Mouse (Mus musculus) heart, embryonic 11.5 days (tissue): Measurements from ENCODE around the gene Epas1. TPM values are rescaled to one million over a fixed set of nuclear protein-coding genes. Genes with fewer than 3 reads are reported as not detected.

ENCODE experiments used
- ATAC-seq: fragments of 200-750 bp; cut with Nextera tagmentation; replicated peaks from 2 replicates; pipeline ENCODE4 v1.8.0; 2017; ENCODE audit warnings: moderate library complexity; ENCODE audit not compliant: insufficient number of reproducible peaks, low FRiP score, low TSS enrichment
- H3K27ac ChIP-seq: fragments of 300-500 bp; sonication (generic); 2 replicates; pipeline ENCODE4 v1.5.1; 2014; ENCODE audit warnings: mild to moderate bottlenecking, low read depth, low read length
- H3K27me3 ChIP-seq: fragments of 300-500 bp; sonication (generic); 2 replicates; pipeline ENCODE4 v1.6.1; 2014; ENCODE audit warnings: mild to moderate bottlenecking, low read length, mixed read lengths; ENCODE audit not compliant: control insufficient read depth, insufficient read depth
- H3K36me3 ChIP-seq: fragments of 300-500 bp; sonication (generic); 2 replicates; pipeline ENCODE4 v1.6.1; 2014; ENCODE audit warnings: mild to moderate bottlenecking, low read length, moderate library complexity, mixed read lengths; ENCODE audit not compliant: control insufficient read depth, insufficient read depth
- H3K4me1 ChIP-seq: fragments of 300-500 bp; sonication (generic); 2 replicates; pipeline ENCODE4 v1.6.1; 2014; ENCODE audit warnings: low read length; ENCODE audit not compliant: control insufficient read depth, insufficient read depth
- H3K4me2 ChIP-seq: fragments of 300-500 bp; sonication (generic); 2 replicates; pipeline ENCODE4 v1.6.1; 2014; ENCODE audit warnings: mild to moderate bottlenecking, moderate library complexity
- H3K4me3 ChIP-seq: fragments of 300-500 bp; sonication (generic); 2 replicates; pipeline ENCODE4 v1.5.1; 2014; ENCODE audit warnings: low read depth, low read length
- H3K9ac ChIP-seq: fragments of 300-500 bp; sonication (generic); 2 replicates; pipeline ENCODE4 v1.6.1; 2014; ENCODE audit warnings: mild to moderate bottlenecking, low read depth, low read length, moderate library complexity
- H3K9me3 ChIP-seq: fragments of 300-500 bp; sonication (generic); replicated peaks from 2 replicates; pipeline ENCODE4 v1.6.1; 2016; ENCODE audit warnings: low read length; ENCODE audit not compliant: control insufficient read depth
- WGBS: fragments of 180-500 bp; shearing (Covaris S2); extraction: QIAGEN DNeasy Blood & Tissue Kit; methylation state at CpG from one replicate; pipeline ENCODE4 v1.1.7; 2014; ENCODE audit not compliant: insufficient replicate concordance; 5-methylcytosine and 5-hydroxymethylcytosine counted together
- polyA plus RNA-seq: library from polyadenylated mRNA; unstranded; fragments of >200 nt; fragmentation: Nextera tagmentation; extraction: Ambion mirVana; gene quantifications from 2 replicates; pipeline ENCODE4 v1.2.1, GENCODE M21; 2014

Epas1 gene
- polyA plus RNA-seq, 1 experiment from 2014 or later = 11.5 TPM

DNA sequence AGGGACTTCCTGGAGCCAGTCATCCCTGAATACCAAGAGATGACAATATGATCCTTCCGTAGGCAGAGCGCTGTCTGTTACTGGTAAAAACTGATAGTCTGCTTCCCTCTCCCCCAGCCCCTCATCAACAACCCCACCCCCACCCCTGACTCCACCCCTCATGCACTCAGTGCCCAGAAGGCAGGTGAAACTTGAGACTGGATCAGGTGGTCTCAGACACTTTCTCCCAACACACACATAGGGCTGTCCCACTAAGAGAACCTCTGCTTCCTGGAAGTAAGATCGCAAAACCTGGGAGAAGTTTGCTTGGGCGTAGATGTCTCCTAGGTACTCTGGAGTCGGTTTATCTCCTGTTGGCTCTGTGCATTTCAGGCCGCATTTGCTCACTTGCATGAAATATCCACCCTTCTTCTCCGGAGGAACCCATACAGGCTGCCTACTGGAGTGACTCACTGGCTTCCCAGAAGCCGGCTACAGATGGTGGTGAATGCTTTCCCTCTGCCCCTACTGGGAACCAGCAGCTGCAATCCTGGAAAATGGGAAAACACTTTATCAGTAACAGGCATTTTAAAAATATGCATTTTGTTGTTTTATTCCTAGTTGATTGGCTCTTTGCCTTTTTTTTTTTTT lies 28.6 kb upstream of the Epas1 start:
- Histone ChIP-seq H3K27ac (no peak overlapping the region), H3K36me3 (no peaks in the 10 kb centered on the region), H3K27me3 (no peaks in the 10 kb centered on the region), H3K4me3 (no peak overlapping the region), H3K9ac (no peak overlapping the region), H3K4me2 (no peak overlapping the region), H3K4me1 (no peaks in the 10 kb centered on the region), H3K9me3 (no peaks in the 10 kb centered on the region)
- 49% methylated on average over 8 of the region's 8 CpGs for WGBS
- ATAC-seq = no peak

- H3K36me3 ChIP-seq = no peaks in the 10 kb centered on the region
- H3K9me3 ChIP-seq = no peaks in the 10 kb centered on the region
- H3K4me2 ChIP-seq = no peak overlapping the region
- H3K4me3 ChIP-seq = no peak overlapping the region
- ATAC-seq = no peak
- no peak overlapping the region for H3K27ac ChIP-seq
- WGBS = 78% methylated on average over 7 of the region's 7 CpGs
- H3K4me1 ChIP-seq = no peaks in the 10 kb centered on the region
- no peaks in the 10 kb centered on the region for H3K27me3 ChIP-seq
- no peak overlapping the region for H3K9ac ChIP-seq
Observed at GRCm38 (mm10) chr17:86726480-86726879, 27.0 kb upstream of the Epas1 start.

- no peak overlapping the region for H3K4me3 ChIP-seq
- H3K9me3 ChIP-seq = no peaks in the 10 kb centered on the region
- no peak for ATAC-seq
- H3K27ac ChIP-seq = no peak overlapping the region
- H3K4me2 ChIP-seq = no peak overlapping the region
- no peak overlapping the region for H3K9ac ChIP-seq
- 84% methylated on average over 7 of the region's 7 CpGs for WGBS
- no peaks in the 10 kb centered on the region for H3K36me3 ChIP-seq
- no peaks in the 10 kb centered on the region for H3K27me3 ChIP-seq
- H3K4me1 ChIP-seq = peaks cover 3% of the 10 kb centered on the region
Observed at GRCm38 (mm10) chr17:86727031-86727430, 26.5 kb upstream of the Epas1 start.

GRCm38 (mm10) chr17:86731273-86731672 lies 22.2 kb upstream of the Epas1 start:
- Histone ChIP-seq H3K27ac (0 out of 2 replicates have a peak overlapping the region, but pooled peaks have one; percentile 59), H3K4me1 (peaks cover 9% of the 10 kb centered on the region), H3K36me3 (no peaks in the 10 kb centered on the region), H3K4me2 (no peak overlapping the region), H3K9ac (no peak overlapping the region), H3K9me3 (no peaks in the 10 kb centered on the region), H3K27me3 (no peaks in the 10 kb centered on the region), H3K4me3 (no peak overlapping the region)
- no peak for ATAC-seq
- 70% methylated on average over 6 of the region's 6 CpGs for WGBS

- peaks cover 9% of the 10 kb centered on the region for H3K4me1 ChIP-seq
- H3K36me3 ChIP-seq = no peaks in the 10 kb centered on the region
- peak; percentile 85 for ATAC-seq
- H3K9ac ChIP-seq = peak overlapping the region; percentile 52; the same call in 1 of the 2 replicates
- no peak overlapping the region for H3K4me3 ChIP-seq
- peak overlapping the region; percentile 57 for H3K4me2 ChIP-seq
- no peaks in the 10 kb centered on the region for H3K27me3 ChIP-seq
- H3K27ac ChIP-seq = peak overlapping the region; percentile 59
- WGBS = 6% methylated on average over 11 of the region's 11 CpGs
- H3K9me3 ChIP-seq = no peaks in the 10 kb centered on the region
Observed at GRCm38 (mm10) chr17:86732024-86732423, 21.5 kb upstream of the Epas1 start.

GRCm38 (mm10) chr17:86732522-86732921 lies 21.0 kb upstream of the Epas1 start:
- Histone ChIP-seq H3K36me3 (no peaks in the 10 kb centered on the region), H3K27me3 (no peaks in the 10 kb centered on the region), H3K4me3 (no peak overlapping the region), H3K9me3 (no peaks in the 10 kb centered on the region), H3K4me2 (peak overlapping the region; percentile 57), H3K9ac (no peak overlapping the region; the same call in 1 of the 2 replicates), H3K4me1 (peaks cover 9% of the 10 kb centered on the region), H3K27ac (peak overlapping the region; percentile 59; the same call in 1 of the 2 replicates)
- no peak for ATAC-seq
- WGBS = 94% methylated on average over 1 of the region's 1 CpGs

DNA sequence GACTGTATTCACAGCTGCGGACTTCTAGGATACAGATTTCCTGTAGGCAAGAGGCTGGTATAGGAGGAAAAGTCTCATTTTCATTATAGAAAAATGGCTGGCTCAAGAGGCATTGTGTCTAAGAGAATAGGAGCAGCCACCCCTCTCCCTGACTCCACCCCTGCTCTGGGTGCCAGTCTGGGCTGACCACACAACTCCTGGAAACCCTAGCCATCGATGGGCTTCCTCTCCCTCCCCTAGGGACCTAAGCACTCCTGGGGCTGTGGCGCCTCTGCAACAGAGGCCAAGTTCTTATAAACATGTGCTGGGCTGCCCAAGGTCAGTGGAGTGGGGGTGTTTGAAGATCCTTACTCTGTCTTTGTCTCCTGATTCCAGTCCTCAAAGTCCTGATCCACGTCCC lies 19.9 kb upstream of the Epas1 start:
- H3K9me3 ChIP-seq = no peaks in the 10 kb centered on the region
- no peaks in the 10 kb centered on the region for H3K36me3 ChIP-seq
- 72% methylated on average over 4 of the region's 4 CpGs for WGBS
- H3K4me3 ChIP-seq = no peak overlapping the region
- no peak overlapping the region for H3K9ac ChIP-seq
- no peaks in the 10 kb centered on the region for H3K27me3 ChIP-seq
- H3K27ac ChIP-seq = no peak overlapping the region
- ATAC-seq = no peak
- H3K4me2 ChIP-seq = no peak overlapping the region
- H3K4me1 ChIP-seq = peaks cover 9% of the 10 kb centered on the region

DNA sequence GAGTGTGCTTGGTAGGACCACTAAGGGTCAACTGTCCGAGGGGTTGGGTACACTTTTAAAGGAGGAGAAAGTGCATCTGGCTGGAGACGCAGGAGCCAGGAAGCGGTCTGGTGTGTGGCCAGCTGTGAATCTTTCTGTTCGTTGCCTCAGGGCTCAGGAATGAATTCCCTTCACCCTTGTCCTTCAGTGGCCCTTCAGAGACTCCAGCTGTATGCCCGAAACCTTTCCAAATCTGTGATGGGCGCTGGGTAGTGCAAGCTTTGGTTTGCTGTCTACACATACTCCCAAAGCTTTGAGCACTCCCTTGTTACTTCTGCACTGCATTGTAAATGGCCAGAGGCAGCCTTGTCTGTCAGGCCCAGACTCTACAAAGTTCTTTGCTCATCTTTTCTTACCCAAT lies 15.0 kb upstream of the Epas1 start:
- Histone ChIP-seq H3K27me3 (no peaks in the 10 kb centered on the region), H3K27ac (no peak overlapping the region), H3K4me3 (no peak overlapping the region), H3K4me2 (no peak overlapping the region), H3K9ac (no peak overlapping the region), H3K9me3 (no peaks in the 10 kb centered on the region), H3K36me3 (no peaks in the 10 kb centered on the region), H3K4me1 (no peaks in the 10 kb centered on the region)
- no peak for ATAC-seq
- WGBS = 83% methylated on average over 6 of the region's 6 CpGs

GRCm38 (mm10) chr17:86743351-86743941 lies 10.1 kb upstream of the Epas1 start:
- H3K9ac ChIP-seq = no peak overlapping the region
- WGBS = 86% methylated on average over 7 of the region's 7 CpGs
- no peaks in the 10 kb centered on the region for H3K9me3 ChIP-seq
- no peak overlapping the region for H3K4me3 ChIP-seq
- no peak overlapping the region for H3K4me2 ChIP-seq
- peaks cover 10% of the 10 kb centered on the region for H3K4me1 ChIP-seq
- ATAC-seq = no peak
- no peak overlapping the region for H3K27ac ChIP-seq
- H3K27me3 ChIP-seq = no peaks in the 10 kb centered on the region
- no peaks in the 10 kb centered on the region for H3K36me3 ChIP-seq
